Mouse (Mus musculus): ENCODE results near the gene Mto1. TPM values are rescaled to one million over a fixed set of nuclear protein-coding genes. Genes with fewer than 3 reads are reported as not detected.

The Mto1 gene
- polyA plus RNA-seq (2014; fragmentation: Nextera tagmentation; extraction: Ambion mirVana) = 27.5 and 28.5 TPM in 2 replicates

DNA sequence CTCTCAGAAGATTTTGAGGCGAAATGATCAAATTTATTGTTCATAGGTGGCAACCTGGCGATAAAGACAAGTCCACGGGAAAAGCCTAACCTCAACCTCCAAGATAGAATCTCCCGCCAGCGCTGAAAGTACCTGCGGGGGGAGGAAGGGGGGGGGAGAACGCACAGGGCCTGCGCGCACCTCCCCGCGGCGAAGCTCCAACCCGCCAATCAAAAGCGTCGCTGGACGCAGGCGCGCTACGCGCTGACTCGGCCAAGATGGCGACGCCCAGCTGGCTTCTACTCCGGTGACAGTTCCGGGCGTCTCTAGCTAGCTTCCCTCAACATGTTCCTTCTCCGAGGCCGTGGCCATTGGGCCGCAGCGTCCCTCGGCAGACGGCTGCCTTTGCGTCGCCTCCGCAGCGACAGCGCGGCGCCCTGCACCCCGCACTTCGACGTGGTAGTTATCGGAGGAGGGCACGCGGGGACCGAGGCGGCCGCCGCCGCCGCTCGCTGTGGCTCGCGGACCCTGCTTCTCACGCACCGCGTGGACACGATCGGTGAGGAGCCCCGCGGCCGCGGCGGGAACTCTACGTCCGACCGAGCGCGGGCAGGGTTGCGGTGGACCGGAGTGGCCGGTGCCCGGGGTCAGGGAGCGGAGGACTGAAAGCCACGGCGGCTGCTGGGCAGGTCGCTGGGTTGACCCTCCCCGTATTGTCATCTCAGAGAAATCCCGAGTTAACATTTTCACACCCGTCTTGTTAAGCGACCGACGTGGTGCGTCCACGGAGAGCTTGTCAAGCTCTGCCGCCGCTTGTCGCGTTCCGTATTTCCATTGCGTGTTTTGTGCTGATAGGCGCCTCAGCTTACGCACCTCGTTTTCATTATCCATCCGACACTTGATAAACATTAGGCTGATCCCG, at the start of gene Mto1, which contains the start of gene Gm17324:
Gene Mto1, plus strand, starts transcription at position 236 of the 901 bp plus-strand sequence.
Gene Gm17324, minus strand, starts transcription at position 814 of the 901 bp plus-strand sequence.
- under 1% methylated on average over 95 of the region's 96 CpGs for WGBS
- Histone ChIP-seq H3K27ac (peak within 1 kb of the TSS; percentile 91), H3K4me1 (replicated peaks; ENCODE audit: control insufficient read depth, insufficient read depth, low read length) (peaks cover 12% of the 10 kb centered on the region), H3K9ac (peak within 1 kb of the TSS; percentile 87), H3K9me3 (ENCODE audit: control insufficient read depth, low read length) (no peaks in the 10 kb centered on the region), H3K4me3 (replicated peaks; ENCODE audit: low read length) (peak within 1 kb of the TSS; percentile 97), H3K36me3 (replicated peaks; ENCODE audit: control insufficient read depth, insufficient read depth) (peaks cover 28% of the 10 kb centered on the region), H3K4me2 (replicated peaks) (peak within 1 kb of the TSS; percentile 70), H3K27me3 (ENCODE audit: control insufficient read depth, insufficient read depth, low read length) (peaks cover 37% of the 10 kb centered on the region)
- DNase-seq (ENCODE audit: low spot score) (peak; percentile 97), ATAC-seq (ENCODE audit: low FRiP score) (peak; percentile 97)

DNA sequence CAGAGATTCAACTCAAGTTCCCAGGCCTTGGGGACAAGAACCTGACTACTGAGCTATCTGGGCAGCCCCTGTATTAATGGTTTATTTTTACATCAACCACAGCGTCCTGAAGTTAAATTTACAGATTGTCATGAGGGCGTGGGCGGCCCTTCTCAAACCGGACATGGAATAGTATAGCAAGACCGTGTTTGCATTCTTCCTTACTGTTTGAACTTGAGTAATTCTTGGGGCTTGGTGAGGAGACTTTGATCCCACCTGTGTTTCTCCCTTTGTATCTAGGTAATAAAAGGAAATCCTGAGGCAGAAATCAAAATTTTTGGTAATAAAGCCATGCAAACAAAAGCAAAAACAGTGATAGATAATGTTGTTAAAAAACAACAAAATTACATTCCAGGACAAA, 47.4 kb upstream of the Mto1 start:
- no peaks in the 10 kb centered on the region for H3K9me3 ChIP-seq (ENCODE audit: control insufficient read depth, low read length)
- ATAC-seq (ENCODE audit: low FRiP score) = no peak
- no peak overlapping the region for H3K4me3 ChIP-seq (replicated peaks; ENCODE audit: low read length)
- peaks cover 30% of the 10 kb centered on the region for H3K27me3 ChIP-seq (ENCODE audit: control insufficient read depth, insufficient read depth, low read length)
- no peak for DNase-seq (ENCODE audit: low spot score)
- H3K9ac ChIP-seq = no peak overlapping the region
- H3K4me1 ChIP-seq (replicated peaks; ENCODE audit: control insufficient read depth, insufficient read depth, low read length) = peaks cover 4% of the 10 kb centered on the region; the same call in 1 of the 2 replicates
- H3K4me2 ChIP-seq (replicated peaks) = no peak overlapping the region
- 91% methylated on average over 5 of the region's 5 CpGs for WGBS
- no peak overlapping the region for H3K27ac ChIP-seq
- no peaks in the 10 kb centered on the region for H3K36me3 ChIP-seq (replicated peaks; ENCODE audit: control insufficient read depth, insufficient read depth)

DNA sequence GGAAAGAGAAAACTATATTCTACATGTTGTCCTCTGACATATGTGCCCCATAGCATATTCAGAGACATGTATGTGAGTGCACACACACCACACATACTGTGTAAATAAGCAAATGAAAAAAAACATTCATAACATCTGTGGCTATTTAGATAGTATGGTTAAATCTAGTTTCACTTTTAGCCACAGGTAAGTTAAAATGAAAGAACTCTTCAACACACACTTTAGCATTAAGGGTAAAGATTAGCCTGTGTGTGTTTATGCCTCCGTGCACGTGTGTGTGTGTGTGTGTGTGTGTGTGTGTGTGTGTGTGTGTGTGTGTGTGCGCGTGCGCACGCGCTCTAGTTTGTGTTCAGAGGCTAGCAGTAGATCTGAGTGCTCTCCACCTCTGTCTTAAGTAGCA, 46.4 kb upstream of the Mto1 start:
- Histone ChIP-seq H3K36me3 (replicated peaks; ENCODE audit: control insufficient read depth, insufficient read depth) (no peaks in the 10 kb centered on the region), H3K9me3 (ENCODE audit: control insufficient read depth, low read length) (no peaks in the 10 kb centered on the region), H3K4me2 (replicated peaks) (no peak overlapping the region), H3K4me3 (replicated peaks; ENCODE audit: low read length) (no peak overlapping the region), H3K9ac (no peak overlapping the region), H3K27me3 (ENCODE audit: control insufficient read depth, insufficient read depth, low read length) (peaks cover 19% of the 10 kb centered on the region), H3K27ac (no peak overlapping the region), H3K4me1 (replicated peaks; ENCODE audit: control insufficient read depth, insufficient read depth, low read length) (no peaks in the 10 kb centered on the region)
- 92% methylated on average over 7 of the region's 7 CpGs for WGBS
- ATAC-seq (ENCODE audit: low FRiP score) = no peak
- DNase-seq (ENCODE audit: low spot score) = no peak

DNA sequence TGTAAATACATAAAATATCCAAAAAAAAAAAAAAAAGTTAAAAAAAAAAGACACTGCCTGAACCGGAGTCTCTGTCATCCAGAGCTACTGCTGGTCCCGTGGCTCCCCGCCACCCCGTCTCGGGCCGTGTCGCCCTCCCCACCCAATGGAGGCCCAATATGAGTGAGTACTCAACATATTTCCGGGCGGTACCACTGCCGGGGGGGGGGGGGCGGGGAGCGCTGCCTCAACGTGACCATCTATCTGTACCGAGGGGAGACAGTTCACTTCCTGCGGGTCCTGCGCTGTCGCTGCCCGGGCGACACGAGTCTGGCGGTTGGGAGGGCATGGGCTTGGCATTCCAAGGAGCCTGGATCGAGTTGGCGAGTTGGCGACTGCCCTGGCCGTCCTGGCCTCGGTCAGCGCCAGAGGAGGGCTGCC, 20.6 kb upstream of the Mto1 start:
- DNase-seq (ENCODE audit: low spot score) (no peak), ATAC-seq (ENCODE audit: low FRiP score) (peak; percentile 40; the same call in 1 of the 2 replicates)
- H3K4me1 ChIP-seq (replicated peaks; ENCODE audit: control insufficient read depth, insufficient read depth, low read length) = no peaks in the 10 kb centered on the region; the same call in 1 of the 2 replicates
- 35% methylated on average over 26 of the region's 27 CpGs for WGBS
- no peaks in the 10 kb centered on the region for H3K36me3 ChIP-seq (replicated peaks; ENCODE audit: control insufficient read depth, insufficient read depth)
- H3K27me3 ChIP-seq (ENCODE audit: control insufficient read depth, insufficient read depth, low read length) = no peaks in the 10 kb centered on the region
- peak overlapping the region; percentile 56 for H3K4me2 ChIP-seq (replicated peaks)
- peak overlapping the region; percentile 34; the same call in 1 of the 2 replicates for H3K9ac ChIP-seq
- peak overlapping the region; percentile 31 for H3K4me3 ChIP-seq (replicated peaks; ENCODE audit: low read length)
- H3K9me3 ChIP-seq (ENCODE audit: control insufficient read depth, low read length) = no peaks in the 10 kb centered on the region
- H3K27ac ChIP-seq = no peak overlapping the region

DNA sequence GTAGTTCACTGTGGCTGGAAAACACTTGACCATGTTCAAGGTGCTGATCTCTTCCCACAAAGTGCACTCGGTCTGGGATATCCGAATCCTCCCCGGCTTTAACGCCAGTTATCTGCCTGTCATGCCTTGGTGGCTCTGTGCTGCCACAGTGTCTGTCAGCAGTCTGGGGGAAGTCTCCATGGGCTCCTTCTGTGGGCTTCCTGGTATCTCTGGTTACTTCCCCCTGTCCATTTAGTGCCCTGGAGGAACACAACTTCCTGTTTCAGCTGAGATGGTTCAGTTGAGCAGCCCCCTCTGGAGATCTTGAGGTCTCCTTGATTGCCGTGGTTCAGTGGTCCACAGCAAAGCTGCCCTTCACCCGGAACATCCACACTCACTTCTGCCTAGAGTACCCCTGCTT, 19.8 kb upstream of the Mto1 start:
- DNase-seq (ENCODE audit: low spot score) = no peak
- 78% methylated on average over 6 of the region's 6 CpGs for WGBS
- no peaks in the 10 kb centered on the region for H3K27me3 ChIP-seq (ENCODE audit: control insufficient read depth, insufficient read depth, low read length)
- H3K4me1 ChIP-seq (replicated peaks; ENCODE audit: control insufficient read depth, insufficient read depth, low read length) = no peaks in the 10 kb centered on the region; the same call in 1 of the 2 replicates
- no peak overlapping the region for H3K9ac ChIP-seq
- no peak overlapping the region for H3K4me3 ChIP-seq (replicated peaks; ENCODE audit: low read length)
- no peaks in the 10 kb centered on the region for H3K9me3 ChIP-seq (ENCODE audit: control insufficient read depth, low read length)
- no peak overlapping the region for H3K4me2 ChIP-seq (replicated peaks)
- no peak for ATAC-seq (ENCODE audit: low FRiP score)
- H3K27ac ChIP-seq = no peak overlapping the region
- H3K36me3 ChIP-seq (replicated peaks; ENCODE audit: control insufficient read depth, insufficient read depth) = no peaks in the 10 kb centered on the region

DNA sequence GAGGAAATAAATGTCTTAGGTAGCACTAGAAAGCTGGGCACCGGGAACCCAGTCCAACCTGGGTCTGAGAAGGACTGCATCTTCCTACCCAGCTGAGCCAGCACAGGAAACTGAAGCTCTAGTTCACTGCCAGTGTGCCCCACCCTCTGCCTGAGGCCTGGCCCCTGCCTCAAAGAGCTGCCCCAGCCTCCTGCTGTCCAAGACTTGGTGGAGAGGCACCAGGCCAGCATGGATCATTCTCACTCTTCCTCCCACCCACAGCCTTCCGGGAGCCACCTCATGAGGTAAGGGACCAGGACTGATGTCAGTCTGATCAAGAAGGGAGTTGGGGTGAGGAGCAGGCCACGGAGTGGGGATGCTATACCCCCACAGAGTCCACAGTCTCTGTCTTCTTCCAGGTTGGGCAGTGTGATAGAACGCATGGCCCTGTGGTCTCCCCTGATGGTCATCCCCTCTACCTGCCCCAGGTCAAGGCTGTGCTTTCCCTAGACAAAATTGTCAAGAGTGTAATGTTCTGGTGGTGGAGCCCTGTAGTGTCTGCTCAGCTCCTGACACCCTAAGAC, 19.1 kb upstream of the Mto1 start:
- 85% methylated on average over 4 of the region's 4 CpGs for WGBS
- no peak for DNase-seq (ENCODE audit: low spot score)
- H3K9me3 ChIP-seq (ENCODE audit: control insufficient read depth, low read length) = no peaks in the 10 kb centered on the region

DNA sequence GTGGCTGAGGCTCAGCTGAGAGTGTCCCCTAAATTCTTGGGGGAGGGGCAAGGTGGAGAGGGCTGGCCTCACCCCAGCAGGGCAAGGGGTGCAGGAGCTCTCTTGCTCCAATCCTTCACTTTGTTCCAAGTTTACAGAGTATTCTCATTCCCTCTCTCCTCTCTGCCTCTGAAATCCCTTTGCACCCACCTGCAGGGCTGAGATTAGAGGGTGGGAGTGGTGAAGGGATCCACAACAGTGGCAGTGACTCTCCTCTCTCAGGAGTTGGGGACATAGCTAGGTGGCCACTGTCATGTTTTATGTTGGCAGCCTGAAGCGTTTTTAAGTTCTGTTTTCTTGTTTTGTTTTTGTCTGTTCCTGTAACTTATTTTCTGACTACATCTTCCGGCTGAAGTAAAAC, 18.5 kb upstream of the Mto1 start:
- Histone ChIP-seq H3K4me3 (replicated peaks; ENCODE audit: low read length) (no peak overlapping the region), H3K9ac (no peak overlapping the region), H3K27ac (no peak overlapping the region), H3K4me1 (replicated peaks; ENCODE audit: control insufficient read depth, insufficient read depth, low read length) (no peaks in the 10 kb centered on the region; the same call in 1 of the 2 replicates), H3K27me3 (ENCODE audit: control insufficient read depth, insufficient read depth, low read length) (no peaks in the 10 kb centered on the region), H3K9me3 (ENCODE audit: control insufficient read depth, low read length) (no peaks in the 10 kb centered on the region), H3K4me2 (replicated peaks) (no peak overlapping the region), H3K36me3 (replicated peaks; ENCODE audit: control insufficient read depth, insufficient read depth) (no peaks in the 10 kb centered on the region)
- DNase-seq (ENCODE audit: low spot score) (no peak), ATAC-seq (ENCODE audit: low FRiP score) (no peak)
- WGBS = 57% methylated on average over 2 of the region's 2 CpGs

More for the DNA sequence above, 19.1 kb upstream of the Mto1 start:
- H3K27ac ChIP-seq = no peak overlapping the region
- H3K9ac ChIP-seq = no peak overlapping the region
- H3K4me3 ChIP-seq (replicated peaks; ENCODE audit: low read length) = no peak overlapping the region
- H3K36me3 ChIP-seq (replicated peaks; ENCODE audit: control insufficient read depth, insufficient read depth) = no peaks in the 10 kb centered on the region
- H3K4me2 ChIP-seq (replicated peaks) = no peak overlapping the region
- no peak for ATAC-seq (ENCODE audit: low FRiP score)
- no peaks in the 10 kb centered on the region for H3K27me3 ChIP-seq (ENCODE audit: control insufficient read depth, insufficient read depth, low read length)
- H3K4me1 ChIP-seq (replicated peaks; ENCODE audit: control insufficient read depth, insufficient read depth, low read length) = no peaks in the 10 kb centered on the region; the same call in 1 of the 2 replicates

DNA sequence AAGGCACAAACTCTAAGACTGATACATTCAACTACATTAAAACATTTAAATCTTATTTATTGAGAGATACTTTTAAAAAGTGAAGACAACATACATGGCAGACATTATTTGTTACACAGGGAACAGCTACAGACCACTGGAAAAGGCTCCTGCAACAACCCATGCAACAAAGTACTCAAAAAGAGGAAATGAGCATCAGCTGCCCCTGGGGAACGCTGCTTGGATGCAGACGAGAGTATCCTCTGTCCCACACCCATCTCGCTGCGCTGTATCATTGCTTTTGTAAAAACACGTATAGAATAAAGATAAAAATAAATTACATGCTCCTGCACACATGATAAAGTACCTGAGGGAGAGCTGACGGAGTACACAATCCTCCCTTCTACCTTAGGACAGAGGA, 17.5 kb upstream of the Mto1 start:
- DNase-seq (ENCODE audit: low spot score) (no peak), ATAC-seq (ENCODE audit: low FRiP score) (no peak)
- no peak overlapping the region for H3K4me2 ChIP-seq (replicated peaks)
- H3K27me3 ChIP-seq (ENCODE audit: control insufficient read depth, insufficient read depth, low read length) = no peaks in the 10 kb centered on the region
- H3K27ac ChIP-seq = no peak overlapping the region
- no peaks in the 10 kb centered on the region for H3K9me3 ChIP-seq (ENCODE audit: control insufficient read depth, low read length)
- H3K4me1 ChIP-seq (replicated peaks; ENCODE audit: control insufficient read depth, insufficient read depth, low read length) = no peaks in the 10 kb centered on the region; the same call in 1 of the 2 replicates
- 82% methylated on average over 6 of the region's 6 CpGs for WGBS
- H3K4me3 ChIP-seq (replicated peaks; ENCODE audit: low read length) = no peak overlapping the region
- H3K9ac ChIP-seq = no peak overlapping the region
- no peaks in the 10 kb centered on the region for H3K36me3 ChIP-seq (replicated peaks; ENCODE audit: control insufficient read depth, insufficient read depth)

DNA sequence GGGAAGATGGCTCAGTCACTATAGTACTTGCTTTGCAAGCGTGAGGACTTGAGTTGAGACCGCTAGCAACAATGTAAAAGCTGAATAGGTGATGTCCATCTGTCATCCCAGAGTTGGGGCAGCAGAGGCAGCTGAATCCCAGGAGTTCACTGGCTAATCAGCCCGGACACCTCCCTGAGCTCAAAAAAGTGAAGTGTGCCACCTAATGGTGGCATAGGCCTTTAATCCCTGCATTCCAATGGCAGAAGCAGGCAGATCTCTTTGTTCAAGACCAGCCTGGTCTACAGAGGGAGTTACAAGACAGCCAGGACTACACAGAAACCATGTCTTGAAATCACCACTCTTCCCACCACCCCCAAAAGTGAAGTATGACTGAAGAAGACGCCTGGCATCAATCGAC, 15.5 kb upstream of the Mto1 start:
- H3K4me3 ChIP-seq (replicated peaks; ENCODE audit: low read length) = no peak overlapping the region
- 87% methylated on average over 5 of the region's 5 CpGs for WGBS
- H3K9me3 ChIP-seq (ENCODE audit: control insufficient read depth, low read length) = no peaks in the 10 kb centered on the region
- DNase-seq (ENCODE audit: low spot score) (no peak), ATAC-seq (ENCODE audit: low FRiP score) (no peak)
- no peaks in the 10 kb centered on the region for H3K27me3 ChIP-seq (ENCODE audit: control insufficient read depth, insufficient read depth, low read length)
- no peak overlapping the region for H3K27ac ChIP-seq
- H3K4me2 ChIP-seq (replicated peaks) = no peak overlapping the region
- no peak overlapping the region for H3K9ac ChIP-seq
- no peaks in the 10 kb centered on the region for H3K36me3 ChIP-seq (replicated peaks; ENCODE audit: control insufficient read depth, insufficient read depth)
- H3K4me1 ChIP-seq (replicated peaks; ENCODE audit: control insufficient read depth, insufficient read depth, low read length) = no peaks in the 10 kb centered on the region; the same call in 1 of the 2 replicates
